Mouse (Mus musculus): ENCODE results near the gene Lamtor3. TPM values are rescaled to one million over a fixed set of nuclear protein-coding genes. Genes with fewer than 3 reads are reported as not detected.
A peak's percentile ranks its signal among the peaks of the same experiment; 100 is the strongest.
"Not testable (repeated sequence)": the region's sequence is repeated elsewhere in the genome, so short reads cannot be mapped to it uniquely, and the experiment has no call there.

Lamtor3 gene
- polyA plus RNA-seq, 1 experiment, result 25.2 TPM

- Histone ChIP-seq H3K4me3 (replicated peaks) (peak overlapping the region; percentile 3), H3K4me1 (peaks cover 88% of the 10 kb centered on the region), H3K36me3 (replicated peaks; ENCODE audit: low read length) (peaks cover 93% of the 10 kb centered on the region), H3K9me3 (no peaks in the 10 kb centered on the region), H3K27me3 (replicated peaks) (no peaks in the 10 kb centered on the region)
- peak; percentile 70 for TF ChIP-seq FLI1 (IDR thresholded peaks at IDR 0.05; ENCODE audit: low read length)
- peak; percentile 99 for TF ChIP-seq GATA1 (IDR thresholded peaks at IDR 0.05; ENCODE audit: borderline replicate concordance, low read length)
Observed at GRCm38 (mm10) chr3:137957864-137958263, 39.6 kb downstream of the Lamtor3 start.

GRCm38 (mm10) chr3:137958352-137958751 is 40.0 kb downstream of the Lamtor3 start:
- Histone ChIP-seq H3K27me3 (replicated peaks) (no peaks in the 10 kb centered on the region), H3K4me3 (replicated peaks) (peak overlapping the region; percentile 71), H3K9me3 (no peaks in the 10 kb centered on the region), H3K4me1 (peaks cover 88% of the 10 kb centered on the region), H3K36me3 (replicated peaks; ENCODE audit: low read length) (peaks cover 94% of the 10 kb centered on the region)
- TF ChIP-seq FLI1 (IDR thresholded peaks at IDR 0.05; ENCODE audit: low read length) (no peak), GATA1 (IDR thresholded peaks at IDR 0.05; ENCODE audit: borderline replicate concordance, low read length) (no peak)

GRCm38 (mm10) chr3:137959456-137959855 is 41.1 kb downstream of the Lamtor3 start:
- TF ChIP-seq FLI1 (IDR thresholded peaks at IDR 0.05; ENCODE audit: low read length) (no peak), GATA1 (IDR thresholded peaks at IDR 0.05; ENCODE audit: borderline replicate concordance, low read length) (no peak)
- peaks cover 93% of the 10 kb centered on the region for H3K36me3 ChIP-seq (replicated peaks; ENCODE audit: low read length)
- H3K4me1 ChIP-seq, result peaks cover 88% of the 10 kb centered on the region
- no peaks in the 10 kb centered on the region for H3K27me3 ChIP-seq (replicated peaks)
- no peaks in the 10 kb centered on the region for H3K9me3 ChIP-seq
- H3K4me3 ChIP-seq (replicated peaks), result no peak overlapping the region

- TF ChIP-seq GATA1 (IDR thresholded peaks at IDR 0.05; ENCODE audit: borderline replicate concordance, low read length) (no peak), FLI1 (IDR thresholded peaks at IDR 0.05; ENCODE audit: low read length) (no peak)
- no peaks in the 10 kb centered on the region for H3K9me3 ChIP-seq
- peak overlapping the region; percentile 59 for H3K4me3 ChIP-seq (replicated peaks)
- H3K36me3 ChIP-seq (replicated peaks; ENCODE audit: low read length), result peaks cover 93% of the 10 kb centered on the region
- peaks cover 88% of the 10 kb centered on the region for H3K4me1 ChIP-seq
- H3K27me3 ChIP-seq (replicated peaks), result no peaks in the 10 kb centered on the region
Observed at GRCm38 (mm10) chr3:137961736-137962385, 43.6 kb downstream of the Lamtor3 start.

GRCm38 (mm10) chr3:137963508-137963907 is 45.2 kb downstream of the Lamtor3 start:
- Histone ChIP-seq H3K4me1 (peaks cover 88% of the 10 kb centered on the region), H3K36me3 (replicated peaks; ENCODE audit: low read length) (peaks cover 93% of the 10 kb centered on the region), H3K27me3 (replicated peaks) (no peaks in the 10 kb centered on the region), H3K4me3 (replicated peaks) (peak overlapping the region; percentile 83), H3K9me3 (no peaks in the 10 kb centered on the region)
- TF ChIP-seq GATA1 (IDR thresholded peaks at IDR 0.05; ENCODE audit: borderline replicate concordance, low read length), result no peak
- TF ChIP-seq FLI1 (IDR thresholded peaks at IDR 0.05; ENCODE audit: low read length), result no peak

- Histone ChIP-seq H3K36me3 (replicated peaks; ENCODE audit: low read length) (peaks cover 94% of the 10 kb centered on the region), H3K4me3 (replicated peaks) (peak overlapping the region; percentile 28), H3K4me1 (peaks cover 90% of the 10 kb centered on the region)
- H3K27me3 ChIP-seq (replicated peaks); H3K9me3 ChIP-seq: not testable (repeated sequence)
Observed at GRCm38 (mm10) chr3:137964014-137964413, 45.7 kb downstream of the Lamtor3 start.

GRCm38 (mm10) chr3:137968105-137968819 is 50.0 kb downstream of the Lamtor3 start:
- Histone ChIP-seq H3K4me3 (replicated peaks) (peak overlapping the region; percentile 87), H3K36me3 (replicated peaks; ENCODE audit: low read length) (peaks cover 92% of the 10 kb centered on the region), H3K4me1 (peaks cover 96% of the 10 kb centered on the region), H3K27me3 (replicated peaks) (no peaks in the 10 kb centered on the region), H3K9me3 (no peaks in the 10 kb centered on the region)
- TF ChIP-seq GATA1 (IDR thresholded peaks at IDR 0.05; ENCODE audit: borderline replicate concordance, low read length) (no peak), FLI1 (IDR thresholded peaks at IDR 0.05; ENCODE audit: low read length) (no peak)

GRCm38 (mm10) chr3:137968820-137969486 is 50.6 kb downstream of the Lamtor3 start:
- H3K9me3 ChIP-seq, result no peaks in the 10 kb centered on the region
- H3K4me1 ChIP-seq, result peaks cover 95% of the 10 kb centered on the region
- peak overlapping the region; percentile 87 for H3K4me3 ChIP-seq (replicated peaks)
- TF ChIP-seq FLI1 (IDR thresholded peaks at IDR 0.05; ENCODE audit: low read length), result peak; percentile 33; the same call in 1 of the 2 replicates
- peak; percentile 79; the same call in 1 of the 3 replicates for TF ChIP-seq GATA1 (IDR thresholded peaks at IDR 0.05; ENCODE audit: borderline replicate concordance, low read length)
- no peaks in the 10 kb centered on the region for H3K27me3 ChIP-seq (replicated peaks)
- peaks cover 92% of the 10 kb centered on the region for H3K36me3 ChIP-seq (replicated peaks; ENCODE audit: low read length)

GRCm38 (mm10) chr3:137969951-137970350 is 51.6 kb downstream of the Lamtor3 start:
- Histone ChIP-seq H3K36me3 (replicated peaks; ENCODE audit: low read length) (peaks cover 93% of the 10 kb centered on the region), H3K4me3 (replicated peaks) (peak overlapping the region; percentile 86), H3K9me3 (no peaks in the 10 kb centered on the region), H3K4me1 (peaks cover 95% of the 10 kb centered on the region), H3K27me3 (replicated peaks) (no peaks in the 10 kb centered on the region)
- TF ChIP-seq FLI1 (IDR thresholded peaks at IDR 0.05; ENCODE audit: low read length) (no peak), GATA1 (IDR thresholded peaks at IDR 0.05; ENCODE audit: borderline replicate concordance, low read length) (no peak)

GRCm38 (mm10) chr3:137972224-137972623 is 53.9 kb downstream of the Lamtor3 start:
- H3K4me3 ChIP-seq (replicated peaks), result peak overlapping the region; percentile 91
- H3K9me3 ChIP-seq, result no peaks in the 10 kb centered on the region
- H3K36me3 ChIP-seq (replicated peaks; ENCODE audit: low read length), result peaks cover 92% of the 10 kb centered on the region
- TF ChIP-seq GATA1 (IDR thresholded peaks at IDR 0.05; ENCODE audit: borderline replicate concordance, low read length), result no peak
- H3K4me1 ChIP-seq, result peaks cover 95% of the 10 kb centered on the region
- no peaks in the 10 kb centered on the region for H3K27me3 ChIP-seq (replicated peaks)
